Mouse (Mus musculus): ENCODE results near the gene Actl10. TPM values are rescaled to one million over a fixed set of nuclear protein-coding genes. Genes with fewer than 3 reads are reported as not detected.

Actl10 gene
- polyA plus RNA-seq (2017; shearing (Covaris generic)), result 1 to 10 TPM in 1 of 2 experiments, under 1 TPM in 1; 0.13 to 2.1 TPM

GRCm38 (mm10) chr2:154551476-154551875 is at the start of gene Actl10:
TSS of gene Actl10 (plus strand) at chr2:154551776.

GRCm38 (mm10) chr2:154546711-154547110 is 4.9 kb upstream of the Actl10 start, which contains the start of gene 1700003F12Rik:
TSS of gene 1700003F12Rik (plus strand) at chr2:154547085.

GRCm38 (mm10) chr2:154558264-154559039 is 6.9 kb downstream of the Actl10 start, which contains the start of gene Necab3:
TSS of gene Necab3 (minus strand) at chr2:154558890.

GRCm38 (mm10) chr2:154569836-154570286 is 18.3 kb downstream of the Actl10 start, which contains the start of gene E2f1:
TSS of gene E2f1 (minus strand) at chr2:154569892.

Other genes with a start within 250 kb of the Actl10 start
- not detected for gene Bpifb9b, start 244.5 kb upstream of the Actl10 start, polyA plus RNA-seq (2017; shearing (Covaris generic))
- 10 to 100 TPM; 20.1 to 48.4 TPM for gene Cdk5rap1, start 178.8 kb upstream of the Actl10 start, polyA plus RNA-seq (2017; shearing (Covaris generic))
- under 1 TPM; 0.07 to 0.33 TPM for gene Snta1, start 143.7 kb upstream of the Actl10 start, polyA plus RNA-seq (2017; shearing (Covaris generic))
- 10 to 100 TPM; 19.7 to 21.4 TPM for gene Cbfa2t2, start 115.3 kb upstream of the Actl10 start, polyA plus RNA-seq (2017; shearing (Covaris generic))
- gene 1700003F12Rik, start 4.7 kb upstream of the Actl10 start, polyA plus RNA-seq (2017; shearing (Covaris generic)), result 1 to 10 TPM; 1.2 to 2.8 TPM
- 1 to 10 TPM in 1 of 2 experiments, under 1 TPM in 1; 0.61 to 2.0 TPM for gene Necab3, start 7.1 kb downstream of the Actl10 start, polyA plus RNA-seq (2017; shearing (Covaris generic))
- gene E2f1, start 18.1 kb downstream of the Actl10 start, polyA plus RNA-seq (2017; shearing (Covaris generic)), result 1 to 10 TPM; 1.8 to 5.7 TPM
- 10 to 100 TPM; 16.4 to 20.1 TPM for gene Pxmp4, start 51.9 kb downstream of the Actl10 start, polyA plus RNA-seq (2017; shearing (Covaris generic))
- 1 to 10 TPM in 1 of 2 experiments, under 1 TPM in 1; 0.98 to 1.6 TPM for gene Zfp341, start 61.5 kb downstream of the Actl10 start, polyA plus RNA-seq (2017; shearing (Covaris generic))
- under 1 TPM; 0.34 to 0.60 TPM for gene 4930519P11Rik, start 61.7 kb downstream of the Actl10 start, polyA plus RNA-seq (2017; shearing (Covaris generic))
- 10 to 100 TPM; 11.1 to 11.4 TPM for gene Chmp4b, start 99.9 kb downstream of the Actl10 start, polyA plus RNA-seq (2017; shearing (Covaris generic))
- gene Gm14214, start 218.3 kb downstream of the Actl10 start, polyA plus RNA-seq (2017; shearing (Covaris generic)), result 1 to 10 TPM in 1 of 2 experiments, not detected in 1; 1.1 TPM
- 100 to 1,000 TPM; 111 to 141 TPM for gene Raly, start 239.3 kb downstream of the Actl10 start, polyA plus RNA-seq (2017; shearing (Covaris generic))
- not detected for gene a, start 239.6 kb downstream of the Actl10 start, polyA plus RNA-seq (2017; shearing (Covaris generic))

Data from inflammation-experienced regulatory T-cells (primary cell).